In genomic region chr1:77823801-77824687, GRCm38 (mm10) we compare ENCODE assay signal across 8 mouse cellular contexts.
DNase-seq lines count a peak whose midpoint lies in the region; ATAC-seq lines count a peak whose summit lies in the region.

No protein-coding gene starts in this region.

- H3K9ac ChIP-seq in kidney, embryonic 15.5 days = no peak overlapping the region
- no peak overlapping the region for H3K9ac ChIP-seq in hindbrain, embryonic 14.5 days
- H3K9ac ChIP-seq in midbrain, embryonic 15.5 days = no peak overlapping the region

- peak overlapping the region; percentile 38 for H3K4me2 ChIP-seq in kidney, embryonic 15.5 days
- H3K4me2 ChIP-seq in hindbrain, embryonic 14.5 days (replicated peaks) = peak overlapping the region; percentile 33
- H3K4me2 ChIP-seq in midbrain, embryonic 15.5 days = peak overlapping the region; percentile 20

- no peaks in the 10 kb centered on the region for H3K36me3 ChIP-seq in kidney, embryonic 15.5 days
- H3K36me3 ChIP-seq in forebrain, embryonic 10.5 days (replicated peaks) = no peaks in the 10 kb centered on the region
- H3K36me3 ChIP-seq in hindbrain, embryonic 14.5 days (replicated peaks; ENCODE audit: control insufficient read depth, insufficient read depth) = no peaks in the 10 kb centered on the region
- no peaks in the 10 kb centered on the region for H3K36me3 ChIP-seq in midbrain, embryonic 15.5 days (replicated peaks)

- peak; percentile 90 for ATAC-seq in kidney, embryonic 15.5 days (replicated peaks; ENCODE audit: low FRiP score)
- ATAC-seq in hindbrain, embryonic 14.5 days (ENCODE audit: low FRiP score) = no peak; the same call in 1 of the 2 replicates
- ATAC-seq in midbrain, embryonic 15.5 days (replicated peaks) = peak; percentile 67; the same call in 1 of the 2 replicates
- no peak for ATAC-seq in erythroid progenitor cell, adult 5-6 weeks (replicated peaks; ENCODE audit: low FRiP score, poor library complexity, severe bottlenecking)

- no peak overlapping the region for H3K4me3 ChIP-seq in kidney, embryonic 15.5 days (replicated peaks)
- no peak overlapping the region; the same call in 1 of the 2 replicates for H3K4me3 ChIP-seq in forebrain, embryonic 10.5 days
- no peak overlapping the region for H3K4me3 ChIP-seq in hindbrain, embryonic 14.5 days (replicated peaks; ENCODE audit: low read length)
- no peak overlapping the region for H3K4me3 ChIP-seq in midbrain, embryonic 15.5 days

- H3K27ac ChIP-seq in kidney, embryonic 15.5 days = peak overlapping the region; percentile 39
- H3K27ac ChIP-seq in forebrain, embryonic 10.5 days = peak overlapping the region; percentile 63; the same call in 1 of the 2 replicates
- peak overlapping the region; percentile 63 for H3K27ac ChIP-seq in hindbrain, embryonic 14.5 days
- H3K27ac ChIP-seq in midbrain, embryonic 15.5 days = peak overlapping the region; percentile 66

- no peak for DNase-seq in kidney, postnatal 36 days
- no peak for DNase-seq in forebrain, embryonic 10.5 days (ENCODE audit: extremely low spot score, low spot score)
- DNase-seq in hindbrain, embryonic 14.5 days (ENCODE audit: low spot score) = no peak
- DNase-seq in gastrocnemius, adult 8-10 months (ENCODE audit: low spot score in 2 of 2) = no peak
- no peak for DNase-seq in T-cell, adult 2 months (ENCODE audit: low spot score)

- H3K4me1 ChIP-seq in kidney, embryonic 15.5 days = peaks cover 15% of the 10 kb centered on the region
- H3K4me1 ChIP-seq in forebrain, embryonic 10.5 days = peaks cover 24% of the 10 kb centered on the region
- peaks cover 14% of the 10 kb centered on the region for H3K4me1 ChIP-seq in hindbrain, embryonic 14.5 days (replicated peaks; ENCODE audit: control insufficient read depth, insufficient read depth, low read length)
- peaks cover 14% of the 10 kb centered on the region for H3K4me1 ChIP-seq in midbrain, embryonic 15.5 days

- H3K9me3 ChIP-seq in kidney, embryonic 15.5 days (replicated peaks) = no peaks in the 10 kb centered on the region
- no peaks in the 10 kb centered on the region for H3K9me3 ChIP-seq in forebrain, embryonic 10.5 days
- no peaks in the 10 kb centered on the region for H3K9me3 ChIP-seq in hindbrain, embryonic 14.5 days (ENCODE audit: control insufficient read depth, low read length)
- H3K9me3 ChIP-seq in midbrain, embryonic 15.5 days = no peaks in the 10 kb centered on the region

- 17% methylated on average over 10 of the region's 10 CpGs for WGBS in kidney, embryonic 15.5 days
- 36% methylated on average over 10 of the region's 10 CpGs for WGBS in forebrain, embryonic 10.5 days
- WGBS in hindbrain, embryonic 14.5 days = 16% methylated on average over 10 of the region's 10 CpGs
- WGBS in midbrain, embryonic 15.5 days = 23% methylated on average over 10 of the region's 10 CpGs

- H3K27me3 ChIP-seq in kidney, embryonic 15.5 days = no peaks in the 10 kb centered on the region
- H3K27me3 ChIP-seq in forebrain, embryonic 10.5 days (ENCODE audit: poor library complexity, severe bottlenecking) = no peaks in the 10 kb centered on the region
- no peaks in the 10 kb centered on the region for H3K27me3 ChIP-seq in hindbrain, embryonic 14.5 days (ENCODE audit: control insufficient read depth, insufficient read depth, low read length)
- H3K27me3 ChIP-seq in midbrain, embryonic 15.5 days (replicated peaks) = no peaks in the 10 kb centered on the region

Comparison
In these comparisons a context has a peak if more than half of its experiments do, and no peak if none do; other contexts are left out.
1. ATAC-seq: peak in kidney, embryonic 15.5 days (single experiment) and midbrain, embryonic 15.5 days (single experiment); none in hindbrain, embryonic 14.5 days (single experiment) and erythroid progenitor cell, adult 5-6 weeks (single experiment).
2. Peak in every context shown above with its lines, with median percentiles within 50 percentile points of each other: H3K27ac ChIP-seq and H3K4me2 ChIP-seq.